Mouse (Mus musculus) megakaryocyte, adult 5-6 weeks (primary cell): ENCODE results near the gene Ifi214. TPM values are rescaled to one million over a fixed set of nuclear protein-coding genes. Genes with fewer than 3 reads are reported as not detected.
"Not testable (repeated sequence)": the region's sequence is repeated elsewhere in the genome, so short reads cannot be mapped to it uniquely, and the experiment has no call there.

ENCODE experiments used
- ATAC-seq: 2 replicates; pipeline ENCODE4 v1.8.0; 2016; ENCODE audit warnings: mild to moderate bottlenecking, inconsistent platforms; ENCODE audit not compliant: poor library complexity, severe bottlenecking
- total RNA-seq, 2 experiments: library from RNA; stranded (forward) in 1 of 2; stranded (reverse) in 1 of 2; fragments of 153-499, 151-499 nt in 1 of 2; fragments of 221-1000, 200-1000 nt in 1 of 2; gene quantifications; 2 replicates each; pipeline versions ENCODE4 v1.2.3 to v1.2.4; 2015 to 2017

Ifi214 gene
- total RNA-seq (2015): 1.8 and 2.3 TPM in 2 replicates
- 1.1 and 1.9 TPM in 2 replicates for total RNA-seq (2017)

- ATAC-seq: peak; percentile 63
Observed at GRCm38 (mm10) chr1:173535791-173536190, at the start of gene Ifi214. Gene Ifi214, minus strand, starts transcription at chr1:173535957.

- no peak for ATAC-seq
Observed at GRCm38 (mm10) chr1:173579921-173580585, 44.3 kb upstream of the Ifi214 start.

- ATAC-seq: no peak
Observed at GRCm38 (mm10) chr1:173579079-173579478, 43.3 kb upstream of the Ifi214 start.

GRCm38 (mm10) chr1:173550491-173551050 is 14.8 kb upstream of the Ifi214 start:
- ATAC-seq: peak; percentile 45; the same call in 1 of the 2 replicates

- ATAC-seq: not testable (repeated sequence)
Observed at GRCm38 (mm10) chr1:173548798-173549197, 13.0 kb upstream of the Ifi214 start.

GRCm38 (mm10) chr1:173521452-173521851 is 14.3 kb downstream of the Ifi214 start:
- peak; percentile 48; the same call in 1 of the 2 replicates for ATAC-seq

GRCm38 (mm10) chr1:173510595-173510994 is 25.2 kb downstream of the Ifi214 start:
- not testable (repeated sequence) for ATAC-seq

- ATAC-seq: peak; percentile 11; the same call in 1 of the 2 replicates
Observed at GRCm38 (mm10) chr1:173491483-173491882, 44.3 kb downstream of the Ifi214 start.

GRCm38 (mm10) chr1:173490812-173491480 is 44.8 kb downstream of the Ifi214 start, which contains the start of gene Ifi206:
Gene Ifi206, minus strand, starts transcription at chr1:173491041.
- ATAC-seq: peak; percentile 92

GRCm38 (mm10) chr1:173481182-173481574 is 54.6 kb downstream of the Ifi214 start:
- ATAC-seq: 0 out of 2 replicates have a peak, but pooled peaks have one; percentile 12

- not testable (repeated sequence) for ATAC-seq
Observed at GRCm38 (mm10) chr1:173480399-173481181, 55.2 kb downstream of the Ifi214 start.

Other genes starting within 250 kb of the Ifi214 start
- gene Ackr1, start 202.2 kb downstream of the Ifi214 start, total RNA-seq (2015): 1.0 and 1.8 TPM in 2 replicates
- gene Ackr1, start 202.2 kb downstream of the Ifi214 start, total RNA-seq (2017): 0.40 and 1.0 TPM in 2 replicates
- gene Aim2, start 185.1 kb downstream of the Ifi214 start, total RNA-seq (2015): 56.4 and 68.1 TPM in 2 replicates
- 91.8 and 109 TPM in 2 replicates for gene Aim2, start 185.1 kb downstream of the Ifi214 start, total RNA-seq (2017)
- gene Cadm3, start 168.3 kb downstream of the Ifi214 start, total RNA-seq (2015): 1.5 and 2.1 TPM in 2 replicates
- gene Cadm3, start 168.3 kb downstream of the Ifi214 start, total RNA-seq (2017): 0.51 and 5.2 TPM in 2 replicates
- 13.1 and 17.8 TPM in 2 replicates for gene Ifi206, start 44.9 kb downstream of the Ifi214 start, total RNA-seq (2015)
- gene Ifi206, start 44.9 kb downstream of the Ifi214 start, total RNA-seq (2017): 2.4 and 3.1 TPM in 2 replicates
- gene Ifi213, start 63.3 kb upstream of the Ifi214 start, total RNA-seq (2015): 26.1 and 30.0 TPM in 2 replicates
- gene Ifi213, start 63.3 kb upstream of the Ifi214 start, total RNA-seq (2017): 20.0 and 30.5 TPM in 2 replicates
- gene Ifi209, start 95.0 kb upstream of the Ifi214 start, total RNA-seq (2015): 191 and 200 TPM in 2 replicates
- gene Ifi209, start 95.0 kb upstream of the Ifi214 start, total RNA-seq (2017): 256 and 263 TPM in 2 replicates
- gene Ifi208, start 137.7 kb upstream of the Ifi214 start, total RNA-seq (2015): 3.0 and 6.5 TPM in 2 replicates
- 2.3 and 2.4 TPM in 2 replicates for gene Ifi208, start 137.7 kb upstream of the Ifi214 start, total RNA-seq (2017)
- 162 and 188 TPM in 2 replicates for gene Ifi207, start 205.8 kb upstream of the Ifi214 start, total RNA-seq (2015)
- 66.9 and 70.4 TPM in 2 replicates for gene Ifi207, start 205.8 kb upstream of the Ifi214 start, total RNA-seq (2017)
- gene Ifi204, start 231.0 kb upstream of the Ifi214 start, total RNA-seq (2015): 135 and 165 TPM in 2 replicates
- 256 and 281 TPM in 2 replicates for gene Ifi204, start 231.0 kb upstream of the Ifi214 start, total RNA-seq (2017)